Mouse (Mus musculus) MEL (cell line): ENCODE measurements at regions not wholly inside any gene's neighbourhood (a gene's known extent, or its start where the extent isn't known, plus 50 kb on each side); places are given as distances from the start of the nearest gene placed in this dataset.
A peak's percentile ranks its signal among the peaks of the same experiment; 100 is the strongest.

Experiments
- DNase-seq: peaks from one replicate; pipeline ENCODE4 v3.0.0; 2011; ENCODE audit warnings: low read depth, low spot score
- H3K27ac ChIP-seq: 2 replicates; pipeline ENCODE4 v1.5.1; 2012; ENCODE audit warnings: low read depth, mild to moderate bottlenecking, control low read depth, low read length, moderate library complexity; ENCODE audit not compliant: control insufficient read depth
- H3K27me3 ChIP-seq, 2 experiments: fragments of 150-350 bp in 1 of 2; sonication (generic) in 1 of 2; 2 replicates each; pipeline ENCODE4 v1.6.1; 2012; ENCODE audit warnings: low read length in 2 of 2, mild to moderate bottlenecking in 2 of 2, improper control_type of control experiment in 1 of 2, moderate library complexity in 1 of 2; ENCODE audit not compliant: insufficient read depth in 2 of 2, control insufficient read depth in 1 of 2
- H3K36me3 ChIP-seq, 2 experiments: 2 replicates each; pipeline ENCODE4 v1.6.1; 2012 to 2014; ENCODE audit warnings: low read length in 2 of 2, improper control_type of control experiment in 1 of 2, inconsistent platforms in 1 of 2, mild to moderate bottlenecking in 1 of 2; ENCODE audit not compliant: insufficient read depth in 2 of 2, control insufficient read depth in 1 of 2
- H3K4me1 ChIP-seq, 2 experiments: fragments of 150-350 bp in 1 of 2; sonication (generic) in 1 of 2; 2 replicates each; pipeline ENCODE4 v1.6.1; 2012; ENCODE audit warnings: low read length in 2 of 2, improper control_type of control experiment in 1 of 2, mild to moderate bottlenecking in 1 of 2; ENCODE audit not compliant: insufficient read depth in 2 of 2, control insufficient read depth in 1 of 2
- H3K4me3 ChIP-seq, 2 experiments: fragments of 150-350 bp in 1 of 2; sonication (generic) in 1 of 2; 2 replicates each; pipeline ENCODE4 v1.5.1; 2012; ENCODE audit warnings: low read depth in 2 of 2, low read length in 2 of 2, mild to moderate bottlenecking in 2 of 2, moderate library complexity in 2 of 2, control low read depth in 1 of 2, improper control_type of control experiment in 1 of 2; ENCODE audit not compliant: control insufficient read depth in 1 of 2, insufficient read depth in 1 of 2
- H3K79me2 ChIP-seq: 2 replicates; pipeline ENCODE4 v1.6.1; 2012; ENCODE audit warnings: mild to moderate bottlenecking, low read length, moderate library complexity; ENCODE audit not compliant: control insufficient read depth, poor library complexity, insufficient read depth
- H3K9ac ChIP-seq: 2 replicates; pipeline ENCODE4 v1.6.1; 2012; ENCODE audit warnings: low read depth, mild to moderate bottlenecking, control low read depth, low read length, moderate library complexity; ENCODE audit not compliant: control insufficient read depth, poor library complexity, severe bottlenecking
- H3K9me3 ChIP-seq: fragments of 150-350 bp; sonication (generic); replicated peaks from 2 replicates; pipeline ENCODE4 v1.6.1; 2012; ENCODE audit warnings: mild to moderate bottlenecking, low read length, improper control_type of control experiment, moderate library complexity; ENCODE audit not compliant: insufficient read depth
- CHD2 ChIP-seq: IDR thresholded peaks from 2 replicates; pipeline ENCODE4 v1.6.1; 2011; ENCODE audit warnings: low read length, improper control_type of control experiment
- E2F4 ChIP-seq: IDR thresholded peaks from 2 replicates; pipeline ENCODE4 v1.6.1; 2011; ENCODE audit warnings: low read depth, low read length, improper control_type of control experiment, borderline replicate concordance
- ELF1 ChIP-seq: IDR thresholded peaks from 2 replicates; pipeline ENCODE4 v1.6.1; 2014; ENCODE audit warnings: low read depth, mild to moderate bottlenecking, inconsistent platforms, low read length, improper control_type of control experiment, moderate library complexity
- HCFC1 ChIP-seq: IDR thresholded peaks from 2 replicates; pipeline ENCODE4 v1.6.1; 2012; ENCODE audit warnings: low read depth, mild to moderate bottlenecking, inconsistent platforms, low read length, improper control_type of control experiment, moderate library complexity
- MEF2A ChIP-seq: IDR thresholded peaks from 2 replicates; pipeline ENCODE4 v1.6.1; 2014; ENCODE audit warnings: low read depth, mild to moderate bottlenecking, inconsistent platforms, low read length, improper control_type of control experiment; ENCODE audit not compliant: poor library complexity, insufficient replicate concordance, severe bottlenecking; ENCODE audit errors: extremely low read depth
- MXI1 ChIP-seq: IDR thresholded peaks from 2 replicates; pipeline ENCODE4 v1.6.1; 2011; ENCODE audit warnings: mild to moderate bottlenecking, low read depth, low read length, improper control_type of control experiment
- MYB ChIP-seq: IDR thresholded peaks from 2 replicates; pipeline ENCODE4 v1.6.1; 2011; ENCODE audit warnings: mild to moderate bottlenecking, low read depth, low read length, improper control_type of control experiment
- MYC ChIP-seq: IDR thresholded peaks from 2 replicates; pipeline ENCODE4 v1.6.1; 2011; ENCODE audit warnings: low read depth, mild to moderate bottlenecking, low read length, improper control_type of control experiment, moderate library complexity
- RCOR1 ChIP-seq: IDR thresholded peaks from 2 replicates; pipeline ENCODE4 v1.6.1; 2012; ENCODE audit warnings: low read depth, mild to moderate bottlenecking, inconsistent platforms, low read length, improper control_type of control experiment
- TAL1 ChIP-seq: IDR thresholded peaks from 2 replicates; pipeline ENCODE4 v1.6.1; 2012; ENCODE audit warnings: mild to moderate bottlenecking, inconsistent platforms, low read length, moderate library complexity, mixed read lengths
- ZKSCAN1 ChIP-seq: IDR thresholded peaks from 2 replicates; pipeline ENCODE4 v1.6.1; 2012; ENCODE audit warnings: low read depth, mild to moderate bottlenecking, inconsistent platforms, low read length, improper control_type of control experiment, moderate library complexity

- H3K4me3 ChIP-seq = no peak overlapping the region
- no peaks in the 10 kb centered on the region for H3K36me3 ChIP-seq
- no peak overlapping the region for H3K9ac ChIP-seq
- no peaks in the 10 kb centered on the region for H3K4me1 ChIP-seq
- H3K27me3 ChIP-seq = no peaks in the 10 kb centered on the region
- no peak overlapping the region for H3K27ac ChIP-seq
- TF ChIP-seq RCOR1 (no peak), HCFC1 (0 out of 2 replicates have a peak, but pooled peaks have one; percentile 22)
- no peaks in the 10 kb centered on the region for H3K79me2 ChIP-seq
- H3K9me3 ChIP-seq = no peaks in the 10 kb centered on the region
- DNase-seq = peak; percentile 11
Measured at GRCm38 (mm10) chr8:31663717-31664116, 1764.8 kb upstream of the 5930422O12Rik start.

- no peaks in the 10 kb centered on the region for H3K9me3 ChIP-seq
- TF ChIP-seq E2F4 = no peak
- TF ChIP-seq, all 39 proteins: peak for 0
- no peak overlapping the region for H3K4me3 ChIP-seq
- no peaks in the 10 kb centered on the region for H3K79me2 ChIP-seq
- no peak for DNase-seq
- H3K9ac ChIP-seq = no peak overlapping the region
- no peaks in the 10 kb centered on the region for H3K4me1 ChIP-seq
- no peak overlapping the region for H3K27ac ChIP-seq
- H3K36me3 ChIP-seq = no peaks in the 10 kb centered on the region
- no peaks in the 10 kb centered on the region for H3K27me3 ChIP-seq
Measured at GRCm38 (mm10) chr8:31665485-31665884, 1763.0 kb upstream of the 5930422O12Rik start.

DNA sequence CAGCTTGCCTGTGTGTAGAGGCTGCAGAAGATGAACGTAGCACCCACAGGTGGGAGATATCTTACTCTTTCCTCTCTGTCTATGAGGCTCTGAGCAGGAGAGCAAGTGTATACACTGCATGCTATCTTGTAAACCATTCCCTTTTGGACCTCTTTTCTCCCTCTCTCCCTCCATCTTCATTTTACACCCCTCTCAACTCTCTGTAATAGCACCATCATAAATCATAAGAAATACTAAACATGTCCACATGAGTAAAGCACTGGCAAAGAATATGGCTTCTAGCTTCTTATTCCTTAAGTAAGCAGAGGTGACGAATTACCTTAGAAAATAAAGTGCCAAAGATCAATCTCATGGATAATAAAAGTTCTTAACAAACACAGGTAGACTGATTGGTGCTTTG lies 1724.3 kb upstream of the 5930422O12Rik start:
- Histone ChIP-seq H3K4me1 (no peaks in the 10 kb centered on the region), H3K79me2 (no peaks in the 10 kb centered on the region), H3K9ac (no peak overlapping the region), H3K9me3 (no peaks in the 10 kb centered on the region), H3K27me3 (no peaks in the 10 kb centered on the region), H3K36me3 (no peaks in the 10 kb centered on the region), H3K4me3 (no peak overlapping the region), H3K27ac (no peak overlapping the region)
- TF ChIP-seq RCOR1 (no peak), CHD2 (no peak), MEF2A (no peak), ZKSCAN1 (no peak), MYB (no peak), TAL1 (no peak), ELF1 (no peak), MXI1 (no peak), MYC (no peak), HCFC1 (no peak)
- DNase-seq = no peak
